Mouse (Mus musculus): ENCODE data around the gene Zzz3.

DNA sequence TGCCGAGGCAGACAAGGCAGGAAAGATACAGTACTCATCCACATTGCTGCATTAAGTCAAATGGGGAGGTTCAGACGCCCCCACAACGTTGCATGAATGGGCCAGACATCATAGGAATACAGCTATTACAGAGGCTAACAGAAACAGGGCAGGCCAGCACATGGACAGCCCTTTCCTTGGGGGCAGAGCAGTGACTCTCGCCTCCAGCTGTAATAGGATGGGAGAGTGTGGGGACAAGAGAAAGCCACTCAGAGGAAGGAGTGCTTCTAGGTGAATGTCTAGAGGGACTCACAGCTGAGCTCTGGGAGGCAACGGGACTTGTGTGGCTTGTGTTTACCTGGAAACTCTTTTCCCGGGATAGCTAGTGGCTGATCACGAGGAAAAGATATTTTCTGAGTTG lies 88.5 kb downstream of the Zzz3 start:
- TF ChIP-seq CTCF (IDR thresholded peaks at IDR 0.05; ENCODE audit: control insufficient read depth, insufficient read depth, insufficient replicate concordance, low read depth, low read length): no peak
- TF ChIP-seq POLR2A (IDR thresholded peaks at IDR 0.05; ENCODE audit: control insufficient read depth, low read depth, low read length): no peak
